Mouse (Mus musculus): ENCODE data around the gene Col1a1. TPM values are rescaled to one million over a fixed set of nuclear protein-coding genes. Genes with fewer than 3 reads are reported as not detected.
A peak's percentile ranks its signal among the peaks of the same experiment; 100 is the strongest.

The Col1a1 gene
- total and polyA plus RNA-seq, 2 experiments from 2014 or later: 43.3 to 177 TPM

GRCm38 (mm10) chr11:94937335-94937781 is 1.3 kb downstream of the Col1a1 start:
- H3K4me2 ChIP-seq (ENCODE audit: low read depth): peak overlapping the region; percentile 53
- no peaks in the 10 kb centered on the region for H3K4me1 ChIP-seq (ENCODE audit: insufficient read depth)
- peaks cover 36% of the 10 kb centered on the region for H3K27me3 ChIP-seq (ENCODE audit: insufficient read depth, low read length)
- H3K9ac ChIP-seq: no peak overlapping the region
- H3K4me3 ChIP-seq (ENCODE audit: low read depth, low read length): peak overlapping the region; percentile 27
- WGBS: 1% methylated on average over 18 of the region's 18 CpGs
- ATAC-seq: 0 out of 2 replicates have a peak, but pooled peaks have one; percentile 18
- H3K36me3 ChIP-seq (ENCODE audit: insufficient read depth): no peaks in the 10 kb centered on the region
- no peaks in the 10 kb centered on the region for H3K9me3 ChIP-seq (ENCODE audit: low read length)
- TF ChIP-seq CTCF (IDR thresholded peaks at IDR 0.05; ENCODE audit: low read depth): no peak
- DNase-seq: peak; percentile 36
- no peak overlapping the region for H3K27ac ChIP-seq (ENCODE audit: low read depth, low read length)

GRCm38 (mm10) chr11:94937787-94938186 is 1.8 kb downstream of the Col1a1 start:
- H3K27ac ChIP-seq (ENCODE audit: low read depth, low read length): no peak overlapping the region
- no peak for ATAC-seq
- peaks cover 35% of the 10 kb centered on the region for H3K27me3 ChIP-seq (ENCODE audit: insufficient read depth, low read length)
- no peak overlapping the region for H3K9ac ChIP-seq
- H3K9me3 ChIP-seq (ENCODE audit: low read length): no peaks in the 10 kb centered on the region
- peak overlapping the region; percentile 27 for H3K4me3 ChIP-seq (ENCODE audit: low read depth, low read length)
- H3K36me3 ChIP-seq (ENCODE audit: insufficient read depth): no peaks in the 10 kb centered on the region
- H3K4me2 ChIP-seq (ENCODE audit: low read depth): peak overlapping the region; percentile 53
- TF ChIP-seq CTCF (IDR thresholded peaks at IDR 0.05; ENCODE audit: low read depth): no peak
- no peak for DNase-seq
- 2% methylated on average over 15 of the region's 15 CpGs for WGBS
- H3K4me1 ChIP-seq (ENCODE audit: insufficient read depth): no peaks in the 10 kb centered on the region

GRCm38 (mm10) chr11:94938296-94938695 is 2.3 kb downstream of the Col1a1 start:
- no peak for DNase-seq
- whole genome bisulfite sequencing: 27% methylated on average over 9 of the region's 9 CpGs
- Histone ChIP-seq H3K4me1 (ENCODE audit: insufficient read depth) (no peaks in the 10 kb centered on the region), H3K27me3 (ENCODE audit: insufficient read depth, low read length) (peaks cover 32% of the 10 kb centered on the region), H3K27ac (ENCODE audit: low read depth, low read length) (no peak overlapping the region), H3K4me2 (ENCODE audit: low read depth) (no peak overlapping the region), H3K36me3 (ENCODE audit: insufficient read depth) (no peaks in the 10 kb centered on the region), H3K9me3 (ENCODE audit: low read length) (no peaks in the 10 kb centered on the region), H3K9ac (no peak overlapping the region), H3K4me3 (ENCODE audit: low read depth, low read length) (no peak overlapping the region)
- ATAC-seq: no peak
- TF ChIP-seq CTCF (IDR thresholded peaks at IDR 0.05; ENCODE audit: low read depth): no peak

GRCm38 (mm10) chr11:94939280-94939679 is 3.3 kb downstream of the Col1a1 start:
- H3K4me3 ChIP-seq (ENCODE audit: low read depth, low read length): no peak overlapping the region
- H3K4me2 ChIP-seq (ENCODE audit: low read depth): no peak overlapping the region
- DNase-seq (peak; percentile 78), ATAC-seq (no peak; the same call in 1 of the 2 replicates)
- TF ChIP-seq CTCF (IDR thresholded peaks at IDR 0.05; ENCODE audit: low read depth): peak; percentile 89
- H3K9ac ChIP-seq: no peak overlapping the region
- no peaks in the 10 kb centered on the region for H3K36me3 ChIP-seq (ENCODE audit: insufficient read depth)
- no peaks in the 10 kb centered on the region for H3K4me1 ChIP-seq (ENCODE audit: insufficient read depth)
- 16% methylated on average over 4 of the region's 4 CpGs for WGBS
- no peaks in the 10 kb centered on the region for H3K9me3 ChIP-seq (ENCODE audit: low read length)
- no peak overlapping the region for H3K27ac ChIP-seq (ENCODE audit: low read depth, low read length)
- H3K27me3 ChIP-seq (ENCODE audit: insufficient read depth, low read length): peaks cover 29% of the 10 kb centered on the region

- ATAC-seq: no peak
- Histone ChIP-seq H3K4me3 (ENCODE audit: low read depth, low read length) (no peak overlapping the region), H3K4me1 (ENCODE audit: insufficient read depth) (no peaks in the 10 kb centered on the region), H3K4me2 (ENCODE audit: low read depth) (no peak overlapping the region), H3K27ac (ENCODE audit: low read depth, low read length) (no peak overlapping the region), H3K9ac (no peak overlapping the region), H3K27me3 (ENCODE audit: insufficient read depth, low read length) (peaks cover 22% of the 10 kb centered on the region; the same call in 1 of the 2 replicates), H3K9me3 (ENCODE audit: low read length) (no peaks in the 10 kb centered on the region), H3K36me3 (ENCODE audit: insufficient read depth) (no peaks in the 10 kb centered on the region)
- no peak for TF ChIP-seq CTCF (IDR thresholded peaks at IDR 0.05; ENCODE audit: low read depth)
- no peak for DNase-seq
- 50% methylated on average over 9 of the region's 9 CpGs for WGBS
Measured at GRCm38 (mm10) chr11:94941121-94941520, 5.1 kb downstream of the Col1a1 start.

- Histone ChIP-seq H3K9ac (no peak overlapping the region), H3K27me3 (ENCODE audit: insufficient read depth, low read length) (peaks cover 16% of the 10 kb centered on the region; the same call in 1 of the 2 replicates), H3K36me3 (ENCODE audit: insufficient read depth) (no peaks in the 10 kb centered on the region), H3K27ac (ENCODE audit: low read depth, low read length) (no peak overlapping the region), H3K9me3 (ENCODE audit: low read length) (no peaks in the 10 kb centered on the region), H3K4me2 (ENCODE audit: low read depth) (no peak overlapping the region), H3K4me3 (ENCODE audit: low read depth, low read length) (no peak overlapping the region), H3K4me1 (ENCODE audit: insufficient read depth) (no peaks in the 10 kb centered on the region)
- no peak for TF ChIP-seq CTCF (IDR thresholded peaks at IDR 0.05; ENCODE audit: low read depth)
- DNase-seq (no peak), ATAC-seq (no peak)
- WGBS: 82% methylated on average over 8 of the region's 8 CpGs
Measured at GRCm38 (mm10) chr11:94941776-94942175, 5.8 kb downstream of the Col1a1 start.

- no peak overlapping the region for H3K27ac ChIP-seq (ENCODE audit: low read depth, low read length)
- H3K9me3 ChIP-seq (ENCODE audit: low read length): no peaks in the 10 kb centered on the region
- no peak for ATAC-seq
- no peaks in the 10 kb centered on the region for H3K36me3 ChIP-seq (ENCODE audit: insufficient read depth)
- H3K4me1 ChIP-seq (ENCODE audit: insufficient read depth): no peaks in the 10 kb centered on the region
- H3K4me2 ChIP-seq (ENCODE audit: low read depth): no peak overlapping the region
- no peak for DNase-seq
- peak; percentile 42; the same call in 1 of the 2 replicates for TF ChIP-seq CTCF (IDR thresholded peaks at IDR 0.05; ENCODE audit: low read depth)
- H3K9ac ChIP-seq: no peak overlapping the region
- no peak overlapping the region for H3K4me3 ChIP-seq (ENCODE audit: low read depth, low read length)
- 54% methylated on average over 13 of the region's 13 CpGs for WGBS
- peaks cover 15% of the 10 kb centered on the region; the same call in 1 of the 2 replicates for H3K27me3 ChIP-seq (ENCODE audit: insufficient read depth, low read length)
Measured at GRCm38 (mm10) chr11:94942282-94943023, 6.4 kb downstream of the Col1a1 start.

All from forebrain, postnatal 0 days (tissue).